Mouse (Mus musculus): Measurements from ENCODE around the gene Plpp6.
A peak's percentile ranks its signal among the peaks of the same experiment; 100 is the strongest.
"Not testable (repeated sequence)": the region's sequence is repeated elsewhere in the genome, so short reads cannot be mapped to it uniquely, and the experiment has no call there.

Gene Plpp6

GRCm38 (mm10) chr19:28982617-28983016 lies 18.9 kb downstream of the Plpp6 start:
- no peak for DNase-seq (ENCODE audit: extremely low spot score, low spot score)

GRCm38 (mm10) chr19:28989515-28989914 lies 25.8 kb downstream of the Plpp6 start:
- DNase-seq (ENCODE audit: extremely low spot score, low spot score), result no peak

- peak; percentile 99 for DNase-seq (ENCODE audit: extremely low spot score, low spot score)
Observed at GRCm38 (mm10) chr19:28990194-28990589, 26.4 kb downstream of the Plpp6 start, which contains the start of gene Cdc37l1. Cdc37l1 (plus strand) TSS chr19:28990352.

- no peak for DNase-seq (ENCODE audit: extremely low spot score, low spot score)
Observed at GRCm38 (mm10) chr19:28990590-28991221, 27.0 kb downstream of the Plpp6 start.

- DNase-seq (ENCODE audit: extremely low spot score, low spot score), result no peak
Observed at GRCm38 (mm10) chr19:28991391-28991790, 27.6 kb downstream of the Plpp6 start.

- no peak for DNase-seq (ENCODE audit: extremely low spot score, low spot score)
Observed at GRCm38 (mm10) chr19:28994870-28995269, 31.1 kb downstream of the Plpp6 start.

GRCm38 (mm10) chr19:28995366-28995765 lies 31.6 kb downstream of the Plpp6 start:
- DNase-seq (ENCODE audit: extremely low spot score, low spot score), result no peak

GRCm38 (mm10) chr19:28997976-28998630 lies 34.4 kb downstream of the Plpp6 start:
- no peak for DNase-seq (ENCODE audit: extremely low spot score, low spot score)

GRCm38 (mm10) chr19:29000321-29000720 lies 36.6 kb downstream of the Plpp6 start:
- not testable (repeated sequence) for DNase-seq (ENCODE audit: extremely low spot score, low spot score)

- no peak for DNase-seq (ENCODE audit: extremely low spot score, low spot score)
Observed at GRCm38 (mm10) chr19:29008069-29008706, 44.4 kb downstream of the Plpp6 start.

GRCm38 (mm10) chr19:29009046-29009445 lies 45.3 kb downstream of the Plpp6 start:
- no peak for DNase-seq (ENCODE audit: extremely low spot score, low spot score)

- DNase-seq (ENCODE audit: extremely low spot score, low spot score), result no peak
Observed at GRCm38 (mm10) chr19:29011355-29011990, 47.7 kb downstream of the Plpp6 start.

GRCm38 (mm10) chr19:29014466-29015055 lies 50.8 kb downstream of the Plpp6 start:
- DNase-seq (ENCODE audit: extremely low spot score, low spot score), result no peak

- DNase-seq (ENCODE audit: extremely low spot score, low spot score), result no peak
Observed at GRCm38 (mm10) chr19:29015410-29016203, 51.9 kb downstream of the Plpp6 start.

GRCm38 (mm10) chr19:29016204-29016765 lies 52.5 kb downstream of the Plpp6 start:
- DNase-seq (ENCODE audit: extremely low spot score, low spot score), result no peak

All from neural tube, embryonic 10.5 days (tissue).